Mouse (Mus musculus): ENCODE results near the gene Crat. TPM values are rescaled to one million over a fixed set of nuclear protein-coding genes. Genes with fewer than 3 reads are reported as not detected.

Gene Crat
- 26.2 and 28.0 TPM in 2 replicates for polyA plus RNA-seq (2012; rRNA removed)

GRCm38 (mm10) chr2:30415157-30415935 lies at the start of gene Crat:
Crat (minus strand) TSS chr2:30415813.

GRCm38 (mm10) chr2:30415936-30416648 lies 479 bp upstream of the Crat start, which contains the start of gene Ptpa:
Ptpa (plus strand) TSS chr2:30416039.

GRCm38 (mm10) chr2:30392114-30392576 lies 23.5 kb downstream of the Crat start, which contains the start of gene Dolpp1:
Dolpp1 (plus strand) TSS chr2:30392254.

GRCm38 (mm10) chr2:30363773-30364650 lies 51.6 kb downstream of the Crat start, which contains the start of gene Miga2:
Miga2 (plus strand) TSS chr2:30364233.

GRCm38 (mm10) chr2:30358533-30359531 lies 56.8 kb downstream of the Crat start, which contains the start of gene Sh3glb2:
Sh3glb2 (minus strand) TSS chr2:30359337.

Other genes starting within 250 kb of the Crat start
- 14.6 and 18.2 TPM in 2 replicates for gene Endog, start 244.3 kb downstream of the Crat start, polyA plus RNA-seq (2012; rRNA removed)
- 54.3 and 55.7 TPM in 2 replicates for gene Spout1, start 237.4 kb downstream of the Crat start, polyA plus RNA-seq (2012; rRNA removed)
- 31.1 and 32.9 TPM in 2 replicates for gene Kyat1, start 210.0 kb downstream of the Crat start, polyA plus RNA-seq (2012; rRNA removed)
- 26.6 and 28.7 TPM in 2 replicates for gene Lrrc8a, start 178.1 kb downstream of the Crat start, polyA plus RNA-seq (2012; rRNA removed)
- 11.1 and 16.3 TPM in 2 replicates for gene Gm28035, start 175.2 kb downstream of the Crat start, polyA plus RNA-seq (2012; rRNA removed)
- 16.7 and 19.0 TPM in 2 replicates for gene Phyhd1, start 149.6 kb downstream of the Crat start, polyA plus RNA-seq (2012; rRNA removed)
- not detected in 2 replicates for gene Gm28038, start 134.8 kb downstream of the Crat start, polyA plus RNA-seq (2012; rRNA removed)
- 11.0 and 12.2 TPM in 2 replicates for gene Dolk, start 129.5 kb downstream of the Crat start, polyA plus RNA-seq (2012; rRNA removed)
- gene Nup188, start 129.4 kb downstream of the Crat start, polyA plus RNA-seq (2012; rRNA removed), result 42.1 and 44.5 TPM in 2 replicates
- 289 and 290 TPM in 2 replicates for gene Sh3glb2, start 56.5 kb downstream of the Crat start, polyA plus RNA-seq (2012; rRNA removed)
- 36.1 and 36.8 TPM in 2 replicates for gene Miga2, start 51.6 kb downstream of the Crat start, polyA plus RNA-seq (2012; rRNA removed)
- 69.9 and 75.3 TPM in 2 replicates for gene Dolpp1, start 23.6 kb downstream of the Crat start, polyA plus RNA-seq (2012; rRNA removed)
- 113 and 121 TPM in 2 replicates for gene Ptpa, start 226 bp upstream of the Crat start, polyA plus RNA-seq (2012; rRNA removed)
- gene Ier5l, start 58.4 kb upstream of the Crat start, polyA plus RNA-seq (2012; rRNA removed), result 22.7 and 23.2 TPM in 2 replicates
- 0.60 and 0.90 TPM in 2 replicates for gene Cstad, start 179.2 kb upstream of the Crat start, polyA plus RNA-seq (2012; rRNA removed)

Measured in central nervous system, embryonic 14 days (tissue).